Mouse (Mus musculus) T-helper 2 cell (primary cell): ENCODE measurements at regions not wholly inside any gene's neighbourhood (a gene's known extent, or its start where the extent isn't known, plus 50 kb on each side); places are given as distances from the start of the nearest gene placed in this dataset.
"Not testable (repeated sequence)": the region's sequence is repeated elsewhere in the genome, so short reads cannot be mapped to it uniquely, and the experiment has no call there.

Source experiments
- in situ Hi-C: fragments of 300-600 bp; cut with MboI, MseI; formaldehyde crosslinking; loops from one replicate; pipeline ENCODE4 v1.15.1; 2025; ENCODE audit warnings: high pct_unique_total_duplicates

GRCm38 (mm10) chr12:77841844-77842415 is 352.1 kb upstream of the Gm6657 start:
- in situ Hi-C loops, result no loop called here

GRCm38 (mm10) chr12:77852595-77853577 is 341.2 kb upstream of the Gm6657 start:
- in situ Hi-C loops, result no loop called here

- in situ Hi-C loops, result loop anchor here (5.0 kb wide), 1 partner anchor 433 kb away; no protein-coding TSS in a partner anchor
Measured at GRCm38 (mm10) chr12:77854281-77855075, 339.6 kb upstream of the Gm6657 start.

- in situ Hi-C loops, result loop anchor here (5.0 kb wide), 1 partner anchor 432 kb away; no protein-coding TSS in a partner anchor
Measured at GRCm38 (mm10) chr12:77855796-77856195, 338.2 kb upstream of the Gm6657 start.

GRCm38 (mm10) chr12:77857281-77857680 is 336.8 kb upstream of the Gm6657 start:
- in situ Hi-C loops, result loop anchor here (5.0 kb wide), 1 partner anchor 430 kb away; no protein-coding TSS in a partner anchor

- in situ Hi-C loops, result no loop called here
Measured at GRCm38 (mm10) chr12:77860769-77861557, 333.1 kb upstream of the Gm6657 start.

- in situ Hi-C loops, result no loop called here
Measured at GRCm38 (mm10) chr12:77867947-77868495, 326.0 kb upstream of the Gm6657 start.

- in situ Hi-C loops, result no loop called here
Measured at GRCm38 (mm10) chr12:77869296-77869695, 324.7 kb upstream of the Gm6657 start.

- in situ Hi-C loops, result no loop called here
Measured at GRCm38 (mm10) chr12:77887335-77887734, 306.7 kb upstream of the Gm6657 start.

GRCm38 (mm10) chr12:77891452-77891851 is 302.6 kb upstream of the Gm6657 start:
- in situ Hi-C loops, result no loop called here

GRCm38 (mm10) chr12:77894238-77894637 is 299.8 kb upstream of the Gm6657 start:
- in situ Hi-C loops, result no loop called here

- in situ Hi-C loops, result no loop called here
Measured at GRCm38 (mm10) chr12:77895508-77895907, 298.5 kb upstream of the Gm6657 start.

- in situ Hi-C loops, result not testable (repeated sequence)
Measured at GRCm38 (mm10) chr12:77898974-77899373, 295.1 kb upstream of the Gm6657 start.

GRCm38 (mm10) chr12:77901254-77901653 is 292.8 kb upstream of the Gm6657 start:
- in situ Hi-C loops, result no loop called here

GRCm38 (mm10) chr12:77912863-77913554 is 281.0 kb upstream of the Gm6657 start:
- in situ Hi-C loops, result no loop called here

- in situ Hi-C loops, result no loop called here
Measured at GRCm38 (mm10) chr12:77928729-77929128, 265.3 kb upstream of the Gm6657 start.

GRCm38 (mm10) chr12:77929571-77929970 is 264.5 kb upstream of the Gm6657 start:
- in situ Hi-C loops, result no loop called here

GRCm38 (mm10) chr12:77943960-77944359 is 250.1 kb upstream of the Gm6657 start:
- in situ Hi-C loops, result no loop called here

- in situ Hi-C loops, result no loop called here
Measured at GRCm38 (mm10) chr12:77949474-77950017, 244.5 kb upstream of the Gm6657 start.

GRCm38 (mm10) chr12:77952492-77952891 is 241.6 kb upstream of the Gm6657 start:
- in situ Hi-C loops, result no loop called here
